Mouse (Mus musculus): ENCODE measurements around the gene Hmgxb4. TPM values are rescaled to one million over a fixed set of nuclear protein-coding genes. Genes with fewer than 3 reads are reported as not detected.

Gene Hmgxb4
- polyA plus RNA-seq, 1 experiment from 2014 or later: 54.6 TPM

DNA sequence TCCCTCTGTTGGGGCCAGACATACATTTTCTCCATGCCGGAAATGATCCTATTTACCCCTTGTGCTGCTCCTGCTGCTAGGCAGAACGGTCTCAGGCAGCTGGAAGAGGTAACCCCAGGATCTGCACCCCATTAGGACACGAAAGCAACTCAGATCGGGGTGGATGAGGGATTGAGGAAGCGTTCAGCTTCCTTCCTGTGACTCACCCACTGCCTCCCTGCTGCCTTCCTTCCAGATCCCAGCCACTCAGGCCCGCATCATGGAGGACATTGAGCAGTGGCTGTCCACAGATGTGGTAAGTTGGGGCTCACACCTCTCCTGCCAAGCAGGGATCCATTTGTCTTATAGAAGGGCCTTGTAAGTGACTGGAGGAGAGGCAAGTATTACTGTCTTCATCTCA is 74.1 kb downstream of the Hmgxb4 start:
- no peaks in the 10 kb centered on the region for H3K9me3 ChIP-seq (ENCODE audit: low read depth, low read length)
- H3K27me3 ChIP-seq (ENCODE audit: insufficient read depth, low read length): no peaks in the 10 kb centered on the region
- 73% methylated on average over 6 of the region's 6 CpGs for WGBS
- no peak overlapping the region for H3K27ac ChIP-seq (ENCODE audit: low read depth)
- TF ChIP-seq CTCF (IDR thresholded peaks at IDR 0.05; ENCODE audit: low read depth): no peak
- H3K4me3 ChIP-seq (ENCODE audit: low read depth, low read length): no peak overlapping the region
- H3K9ac ChIP-seq: no peak overlapping the region
- DNase-seq (no peak), ATAC-seq (ENCODE audit: insufficient read depth) (no peak)
- no peaks in the 10 kb centered on the region for H3K4me1 ChIP-seq (ENCODE audit: insufficient read depth)
- 0 out of 2 replicates have a peak, but pooled peaks cover 2% of the 10 kb centered on the region for H3K36me3 ChIP-seq (ENCODE audit: insufficient read depth)
- H3K4me2 ChIP-seq: no peak overlapping the region

DNA sequence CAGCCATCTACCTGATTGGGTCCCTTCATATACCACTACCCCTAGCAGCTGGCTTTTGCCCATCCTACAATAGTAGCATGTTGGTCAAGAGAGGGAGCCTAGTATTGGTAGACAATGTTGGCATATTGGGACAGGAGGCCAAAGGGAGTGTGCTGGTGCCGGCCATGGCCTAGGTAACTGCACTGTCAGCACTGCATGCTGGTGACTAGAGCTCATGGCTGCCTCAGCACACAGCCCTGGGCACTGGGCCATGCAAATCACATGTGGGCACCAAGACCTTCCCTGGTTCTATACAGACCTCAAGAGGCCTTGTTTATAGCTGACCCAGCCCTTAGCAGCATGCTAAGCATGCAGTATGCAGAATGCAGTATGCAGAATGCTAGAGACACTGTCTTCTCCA is 77.1 kb downstream of the Hmgxb4 start:
- Histone ChIP-seq H3K27me3 (ENCODE audit: insufficient read depth, low read length) (no peaks in the 10 kb centered on the region), H3K4me3 (ENCODE audit: low read depth, low read length) (no peak overlapping the region), H3K9ac (no peak overlapping the region), H3K36me3 (ENCODE audit: insufficient read depth) (no peaks in the 10 kb centered on the region), H3K9me3 (ENCODE audit: low read depth, low read length) (no peaks in the 10 kb centered on the region), H3K4me1 (ENCODE audit: insufficient read depth) (no peaks in the 10 kb centered on the region), H3K27ac (ENCODE audit: low read depth) (no peak overlapping the region), H3K4me2 (no peak overlapping the region)
- ATAC-seq (ENCODE audit: insufficient read depth) (no peak), DNase-seq (no peak)
- WGBS: 79% methylated on average over 1 of the region's 1 CpGs
- TF ChIP-seq CTCF (IDR thresholded peaks at IDR 0.05; ENCODE audit: low read depth): no peak

DNA sequence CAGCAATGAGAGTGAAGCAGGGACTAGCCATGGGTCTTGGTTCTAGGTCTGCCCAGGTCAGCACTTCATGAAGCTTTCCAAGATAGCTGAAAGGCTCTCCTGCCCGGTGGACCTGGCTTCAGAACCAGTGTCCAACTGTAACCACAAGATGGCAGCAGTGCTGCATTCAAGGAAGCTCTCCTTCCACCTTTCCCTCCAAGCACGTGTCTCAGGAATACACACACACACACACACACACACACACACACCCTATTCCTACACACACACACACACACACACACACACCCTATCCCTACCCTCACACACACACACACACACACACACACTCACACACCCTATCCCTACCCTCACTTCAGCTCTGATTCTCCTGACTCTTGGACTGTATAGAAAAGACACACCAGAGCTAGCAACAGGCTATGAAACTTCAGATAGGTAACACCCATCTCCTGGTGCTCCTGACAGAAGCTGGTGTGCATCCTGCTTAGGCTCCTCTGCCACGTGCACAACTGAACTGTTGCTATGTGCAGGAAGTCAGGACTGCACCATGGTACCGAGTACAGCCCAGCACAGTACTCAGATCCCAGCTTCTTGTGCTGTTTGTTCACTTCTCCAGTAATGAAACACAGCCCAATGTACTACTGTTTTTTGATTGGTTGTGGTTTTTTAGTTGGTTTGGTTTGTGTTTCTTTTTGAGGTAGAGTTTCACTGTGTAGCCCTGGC is 78.6 kb downstream of the Hmgxb4 start:
- ATAC-seq (ENCODE audit: insufficient read depth): peak; percentile 77
- Histone ChIP-seq H3K4me3 (ENCODE audit: low read depth, low read length) (no peak overlapping the region), H3K27ac (ENCODE audit: low read depth) (no peak overlapping the region), H3K4me1 (ENCODE audit: insufficient read depth) (no peaks in the 10 kb centered on the region), H3K36me3 (ENCODE audit: insufficient read depth) (no peaks in the 10 kb centered on the region), H3K27me3 (ENCODE audit: insufficient read depth, low read length) (no peaks in the 10 kb centered on the region), H3K4me2 (no peak overlapping the region), H3K9me3 (ENCODE audit: low read depth, low read length) (no peaks in the 10 kb centered on the region), H3K9ac (no peak overlapping the region; the same call in 1 of the 2 replicates)
- TF ChIP-seq CTCF (IDR thresholded peaks at IDR 0.05; ENCODE audit: low read depth): peak; percentile 99
- DNase-seq: peak; percentile 93
- 26% methylated on average over 4 of the region's 4 CpGs for WGBS

DNA sequence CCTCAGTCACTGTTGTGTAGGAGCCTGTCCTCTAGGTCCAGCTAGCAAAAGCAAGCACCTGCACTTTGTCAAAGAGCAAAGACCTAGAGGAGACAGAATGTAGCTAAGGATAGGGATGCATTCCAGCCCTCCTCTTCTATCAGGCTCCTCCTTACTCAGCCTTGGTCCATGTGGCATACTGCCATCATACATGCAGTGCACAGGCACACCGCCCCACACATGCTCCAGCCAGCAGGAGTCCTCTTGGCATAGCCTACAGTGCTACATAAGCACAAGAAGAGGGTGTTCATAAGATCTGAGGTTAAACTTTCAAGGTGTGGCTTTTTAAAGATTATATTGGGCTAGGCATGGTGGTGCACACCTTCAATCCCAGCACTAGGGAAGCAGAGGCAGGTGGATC is 81.7 kb downstream of the Hmgxb4 start:
- Histone ChIP-seq H3K4me1 (ENCODE audit: insufficient read depth) (no peaks in the 10 kb centered on the region), H3K27me3 (ENCODE audit: insufficient read depth, low read length) (no peaks in the 10 kb centered on the region), H3K36me3 (ENCODE audit: insufficient read depth) (no peaks in the 10 kb centered on the region), H3K4me2 (no peak overlapping the region), H3K27ac (ENCODE audit: low read depth) (no peak overlapping the region), H3K9me3 (ENCODE audit: low read depth, low read length) (no peaks in the 10 kb centered on the region), H3K9ac (no peak overlapping the region), H3K4me3 (ENCODE audit: low read depth, low read length) (no peak overlapping the region)
- no peak for DNase-seq
- 90% methylated on average over 1 of the region's 1 CpGs for WGBS
- no peak for ATAC-seq (ENCODE audit: insufficient read depth)
- no peak for TF ChIP-seq CTCF (IDR thresholded peaks at IDR 0.05; ENCODE audit: low read depth)

DNA sequence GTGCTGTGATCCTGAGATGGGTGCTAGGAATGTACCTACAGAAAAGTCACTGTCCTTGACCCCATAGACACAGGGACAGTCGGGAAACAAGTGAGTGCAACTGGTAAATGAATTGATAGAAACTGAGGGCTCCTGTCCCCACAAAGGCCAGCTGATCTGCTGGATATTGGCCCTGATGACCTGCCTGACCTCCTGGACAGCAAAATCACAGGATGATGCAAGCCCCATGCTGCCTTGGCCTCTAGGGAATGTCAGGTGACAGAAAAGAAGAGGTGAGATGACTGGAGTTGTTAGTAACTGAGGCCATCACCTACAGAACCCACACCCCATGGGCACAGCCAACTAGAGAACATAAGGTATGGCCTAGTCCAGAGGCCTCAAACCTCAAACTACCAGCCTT is 85.1 kb downstream of the Hmgxb4 start:
- Histone ChIP-seq H3K4me2 (no peak overlapping the region), H3K27ac (ENCODE audit: low read depth) (no peak overlapping the region), H3K27me3 (ENCODE audit: insufficient read depth, low read length) (no peaks in the 10 kb centered on the region), H3K9me3 (ENCODE audit: low read depth, low read length) (no peaks in the 10 kb centered on the region), H3K9ac (no peak overlapping the region), H3K4me1 (ENCODE audit: insufficient read depth) (no peaks in the 10 kb centered on the region), H3K36me3 (ENCODE audit: insufficient read depth) (no peaks in the 10 kb centered on the region), H3K4me3 (ENCODE audit: low read depth, low read length) (no peak overlapping the region)
- DNase-seq: no peak
- no peak for ATAC-seq (ENCODE audit: insufficient read depth)
- WGBS: 66% methylated on average over 1 of the region's 1 CpGs
- no peak for TF ChIP-seq CTCF (IDR thresholded peaks at IDR 0.05; ENCODE audit: low read depth)

DNA sequence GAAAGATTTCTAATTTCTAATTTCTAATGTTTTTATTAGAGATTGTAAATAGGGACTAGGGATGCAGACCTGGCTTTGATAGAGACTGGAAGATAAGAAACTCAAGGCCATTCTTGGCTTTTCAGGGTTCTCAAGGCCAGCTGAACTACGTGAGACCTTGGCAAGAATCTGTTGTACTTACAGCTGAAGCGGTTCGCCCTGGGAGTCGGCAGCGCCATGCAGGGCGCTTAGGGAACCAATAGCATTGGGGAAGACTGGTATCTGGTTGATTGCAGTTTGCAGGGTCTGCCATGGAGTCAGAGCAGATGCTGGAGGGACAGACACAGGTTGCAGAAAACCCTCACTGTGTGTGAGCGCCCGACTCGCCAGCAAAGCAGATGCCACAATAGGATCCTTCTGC is 85.7 kb downstream of the Hmgxb4 start:
- 92% methylated on average over 9 of the region's 9 CpGs for WGBS
- no peak overlapping the region for H3K4me2 ChIP-seq

More for the DNA sequence above, 85.7 kb downstream of the Hmgxb4 start:
- H3K9me3 ChIP-seq (ENCODE audit: low read depth, low read length): no peaks in the 10 kb centered on the region
- H3K4me3 ChIP-seq (ENCODE audit: low read depth, low read length): no peak overlapping the region
- no peak for TF ChIP-seq CTCF (IDR thresholded peaks at IDR 0.05; ENCODE audit: low read depth)
- no peak overlapping the region for H3K9ac ChIP-seq
- H3K4me1 ChIP-seq (ENCODE audit: insufficient read depth): no peaks in the 10 kb centered on the region
- no peak overlapping the region for H3K27ac ChIP-seq (ENCODE audit: low read depth)
- H3K27me3 ChIP-seq (ENCODE audit: insufficient read depth, low read length): no peaks in the 10 kb centered on the region
- ATAC-seq (ENCODE audit: insufficient read depth): no peak
- no peak for DNase-seq
- H3K36me3 ChIP-seq (ENCODE audit: insufficient read depth): no peaks in the 10 kb centered on the region

Other genes with a start within 250 kb of the Hmgxb4 start
- gene Isx, start 120.2 kb upstream of the Hmgxb4 start, polyA plus RNA-seq (2014; fragmentation: Nextera tagmentation; extraction: Ambion mirVana): not detected in 2 replicates
- gene Tom1, start 40.3 kb downstream of the Hmgxb4 start, polyA plus RNA-seq (2014; fragmentation: Nextera tagmentation; extraction: Ambion mirVana): 18.7 and 20.8 TPM in 2 replicates
- gene Hmox1, start 100.3 kb downstream of the Hmgxb4 start, polyA plus RNA-seq (2014; fragmentation: Nextera tagmentation; extraction: Ambion mirVana): 24.6 and 26.3 TPM in 2 replicates
- gene Mcm5, start 116.2 kb downstream of the Hmgxb4 start, polyA plus RNA-seq (2014; fragmentation: Nextera tagmentation; extraction: Ambion mirVana): 210 and 227 TPM in 2 replicates
- 0.78 and 1.2 TPM in 2 replicates for gene Rasd2, start 220.6 kb downstream of the Hmgxb4 start, polyA plus RNA-seq (2014; fragmentation: Nextera tagmentation; extraction: Ambion mirVana)